Comparison of ENCODE assay signal across 9 mouse cellular contexts in genomic region chr11:113681979-113682378, GRCm38 (mm10). TPM values are rescaled to one million over a fixed set of nuclear protein-coding genes. Genes with fewer than 3 reads are reported as not detected.
DNase-seq lines count a peak whose midpoint lies in the region; ATAC-seq and TF ChIP-seq lines count a peak whose summit lies in the region.
"Had no signal": no experiment of that assay in that cellular context is flagged by ENCODE, and none has a peak within 500 bp of the region (broad histone marks: within the 10 kb centered on the region; RNA-seq: fewer than 3 reads in every experiment).

No protein-coding gene starts in this region.

- intact Hi-C loops in heart, postnatal 36 days (cut with DNase I): no loop called here

- H3K9ac ChIP-seq in liver, embryonic 14.5 days (replicated peaks): peak overlapping the region; percentile 96

- peak overlapping the region; percentile 98; the same call in 1 of the 2 replicates for H3K27ac ChIP-seq in heart, embryonic 10.5 days
- peak overlapping the region; percentile 99 for H3K27ac ChIP-seq in liver, embryonic 14.5 days

- peak overlapping the region; percentile 92 for H3K4me2 ChIP-seq in liver, embryonic 14.5 days (ENCODE audit: low read depth)

- TF ChIP-seq CTCF in liver, embryonic 14.5 days (IDR thresholded peaks at IDR 0.05; ENCODE audit: low read depth): no peak; the same call in 1 of the 2 replicates

- peaks cover 7% of the 10 kb centered on the region for H3K36me3 ChIP-seq in heart, embryonic 10.5 days
- peaks cover 8% of the 10 kb centered on the region for H3K36me3 ChIP-seq in liver, embryonic 14.5 days (replicated peaks; ENCODE audit: control insufficient read depth, insufficient read depth, low read depth)

- no peak for DNase-seq in heart, embryonic 10.5 days (ENCODE audit: low spot score)
- DNase-seq in heart, postnatal 36 days: no peak
- DNase-seq in retina, postnatal 1 day: peak; percentile 15
- no peak for DNase-seq in retina, embryonic 14.5 days (ENCODE audit: low spot score)
- no peak for DNase-seq in liver, embryonic 14.5 days (ENCODE audit: low read depth in 3 of 3, low spot score in 3 of 3)
- no peak for DNase-seq in adrenal gland, adult 2 months
- DNase-seq in cerebellum, postnatal 14 days: no peak
- no peak for DNase-seq in frontal cortex, postnatal 14 days (ENCODE audit: low spot score in 2 of 2)
- DNase-seq: layer of hippocampus, adult 9-11 months had no signal

- H3K9me3 ChIP-seq in heart, embryonic 10.5 days: no peaks in the 10 kb centered on the region
- H3K9me3 ChIP-seq in liver, embryonic 14.5 days (ENCODE audit: control insufficient read depth, low read length): no peaks in the 10 kb centered on the region

- peaks cover 48% of the 10 kb centered on the region for H3K4me1 ChIP-seq in heart, embryonic 10.5 days
- peaks cover 38 to 40% of the 10 kb centered on the region in 2 experiments for H3K4me1 ChIP-seq in liver, embryonic 14.5 days (replicated peaks; ENCODE audit: control insufficient read depth in 2 of 2, insufficient read depth in 2 of 2, low read length in 1 of 2)

- no peak for ATAC-seq in liver, embryonic 14.5 days (ENCODE audit: insufficient read depth)

- peak overlapping the region; percentile 97 for H3K4me3 ChIP-seq in heart, embryonic 10.5 days
- H3K4me3 ChIP-seq in liver, embryonic 14.5 days (ENCODE audit: insufficient read depth in 1 of 2, low read depth in 2 of 2, low read length in 2 of 2): peak overlapping the region; percentile 91 to 92

- H3K27me3 ChIP-seq in heart, embryonic 10.5 days (ENCODE audit: insufficient read depth, poor library complexity, severe bottlenecking): no peaks in the 10 kb centered on the region
- no peaks in the 10 kb centered on the region for H3K27me3 ChIP-seq in liver, embryonic 14.5 days (ENCODE audit: control insufficient read depth, insufficient read depth, low read length)

- TF ChIP-seq EP300 in liver, embryonic 14.5 days (IDR thresholded peaks at IDR 0.05; ENCODE audit: low read depth): no peak

RNA-seq across cellular contexts. Expression of gene Fam104a, which starts 2.0 kb away (rescaled TPM):
- 56.2 and 60.7 TPM in 2 replicates for polyA plus RNA-seq in heart, embryonic 10.5 days (2016; fragmentation: Nextera tagmentation; extraction: Ambion mirVana)
- total RNA-seq in heart, postnatal 36 days (2021): 10 to 100 TPM; 14.9 to 15.6 TPM
- 20.6 and 25.0 TPM in 2 replicates for polyA plus RNA-seq in liver, embryonic 14.5 days (2012; rRNA removed)
- 44.5 and 46.8 TPM in 2 replicates for polyA plus RNA-seq in liver, embryonic 14.5 days (2014; fragmentation: Nextera tagmentation; extraction: Ambion mirVana)
- total RNA-seq in adrenal gland, adult 2 months (2021): 10 to 100 TPM; 34.4 to 35.9 TPM
- polyA plus RNA-seq in adrenal gland, adult 2 months (2012; rRNA removed): 52.0 and 52.3 TPM in 2 replicates

RNA-seq across cellular contexts. Expression of gene D11Wsu47e, which starts 2.2 kb away (rescaled TPM):
- polyA plus RNA-seq in heart, embryonic 10.5 days (2016; fragmentation: Nextera tagmentation; extraction: Ambion mirVana): 21.8 and 26.3 TPM in 2 replicates
- 1 to 10 TPM; 6.3 to 8.2 TPM for total RNA-seq in heart, postnatal 36 days (2021)
- 5.8 and 8.0 TPM in 2 replicates for polyA plus RNA-seq in liver, embryonic 14.5 days (2012; rRNA removed)
- polyA plus RNA-seq in liver, embryonic 14.5 days (2014; fragmentation: Nextera tagmentation; extraction: Ambion mirVana): 7.8 and 9.2 TPM in 2 replicates
- total RNA-seq in adrenal gland, adult 2 months (2021): 10 to 100 TPM; 13.4 to 17.8 TPM
- polyA plus RNA-seq in adrenal gland, adult 2 months (2012; rRNA removed): 3.2 and 4.0 TPM in 2 replicates

RNA-seq across cellular contexts. Expression of gene Cpsf4l, which starts 27.8 kb away (rescaled TPM):
- 0.15 and 0.34 TPM in 2 replicates for polyA plus RNA-seq in heart, embryonic 10.5 days (2016; fragmentation: Nextera tagmentation; extraction: Ambion mirVana)
- total RNA-seq in heart, postnatal 36 days (2021): not detected
- polyA plus RNA-seq in liver, embryonic 14.5 days (2012; rRNA removed): 0.02 TPM in 1 of 2 replicates, not detected in the other
- 0.11 TPM in 1 of 2 replicates, not detected in the other for polyA plus RNA-seq in liver, embryonic 14.5 days (2014; fragmentation: Nextera tagmentation; extraction: Ambion mirVana)
- 1 to 10 TPM in 1 of 2 experiments, under 1 TPM in 1; 0.46 to 1.2 TPM for total RNA-seq in adrenal gland, adult 2 months (2021)
- polyA plus RNA-seq in adrenal gland, adult 2 months (2012; rRNA removed): 0.09 TPM in 1 of 2 replicates, not detected in the other

RNA-seq across cellular contexts. Expression of gene Slc39a11, which starts 32.1 kb away (rescaled TPM):
- polyA plus RNA-seq in heart, embryonic 10.5 days (2016; fragmentation: Nextera tagmentation; extraction: Ambion mirVana): 23.0 and 26.6 TPM in 2 replicates
- total RNA-seq in heart, postnatal 36 days (2021): 1 to 10 TPM; 2.6 to 3.9 TPM
- 4.9 and 5.1 TPM in 2 replicates for polyA plus RNA-seq in liver, embryonic 14.5 days (2012; rRNA removed)
- polyA plus RNA-seq in liver, embryonic 14.5 days (2014; fragmentation: Nextera tagmentation; extraction: Ambion mirVana): 10.1 and 10.2 TPM in 2 replicates
- 10 to 100 TPM; 22.9 to 34.4 TPM for total RNA-seq in adrenal gland, adult 2 months (2021)
- 31.5 and 32.1 TPM in 2 replicates for polyA plus RNA-seq in adrenal gland, adult 2 months (2012; rRNA removed)

RNA-seq across cellular contexts. Expression of gene Cog1, which starts 33.0 kb away (rescaled TPM):
- polyA plus RNA-seq in heart, embryonic 10.5 days (2016; fragmentation: Nextera tagmentation; extraction: Ambion mirVana): 23.2 and 23.3 TPM in 2 replicates
- total RNA-seq in heart, postnatal 36 days (2021): 10 to 100 TPM; 17.6 to 18.3 TPM
- polyA plus RNA-seq in liver, embryonic 14.5 days (2012; rRNA removed): 12.0 and 12.9 TPM in 2 replicates
- polyA plus RNA-seq in liver, embryonic 14.5 days (2014; fragmentation: Nextera tagmentation; extraction: Ambion mirVana): 9.3 and 12.7 TPM in 2 replicates
- total RNA-seq in adrenal gland, adult 2 months (2021): 10 to 100 TPM; 37.8 to 48.0 TPM
- 57.8 and 60.2 TPM in 2 replicates for polyA plus RNA-seq in adrenal gland, adult 2 months (2012; rRNA removed)
